Comparison of ENCODE assay signal across 13 mouse cellular contexts in the genomic region with DNA sequence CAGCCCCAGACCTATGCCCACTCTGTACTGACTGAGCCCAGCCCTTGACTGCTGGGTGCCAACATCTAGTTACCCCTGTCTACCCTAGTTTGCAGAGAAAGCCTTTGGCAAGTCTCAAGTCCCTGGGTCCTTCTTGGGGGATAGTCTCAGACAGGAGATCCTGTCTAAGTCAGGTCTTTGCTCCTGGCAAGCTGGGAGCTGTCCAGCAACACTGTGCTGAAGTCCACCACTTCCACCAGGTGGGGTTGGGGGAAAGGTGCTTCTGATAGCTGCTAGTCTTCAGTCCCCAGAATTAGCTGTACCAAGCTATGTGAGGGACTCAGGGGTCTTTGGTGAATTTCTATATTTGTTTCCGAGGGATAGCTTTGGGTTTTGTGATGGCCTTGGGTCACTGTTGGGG. TPM values are rescaled to one million over a fixed set of nuclear protein-coding genes. Genes with fewer than 3 reads are reported as not detected.
DNase-seq lines count a peak whose midpoint lies in the region; ATAC-seq and TF ChIP-seq lines count a peak whose summit lies in the region.
"Had no signal": no experiment of that assay in that cellular context is flagged by ENCODE, and none has a peak within 500 bp of the region (broad histone marks: within the 10 kb centered on the region; RNA-seq: fewer than 3 reads in every experiment).

No protein-coding gene starts in this region.

- H3K9me3 ChIP-seq in hindbrain, embryonic 11.5 days (ENCODE audit: control insufficient read depth, low read length) = no peaks in the 10 kb centered on the region
- H3K9me3 ChIP-seq in hindbrain, embryonic 12.5 days (replicated peaks) = no peaks in the 10 kb centered on the region
- H3K9me3 ChIP-seq in stomach, postnatal 0 days (ENCODE audit: control insufficient read depth, low read length) = no peaks in the 10 kb centered on the region

- no peak overlapping the region for H3K4me2 ChIP-seq in hindbrain, embryonic 11.5 days (replicated peaks; ENCODE audit: low read depth, low read length)
- no peak overlapping the region for H3K4me2 ChIP-seq in hindbrain, embryonic 12.5 days (replicated peaks)
- no peak overlapping the region for H3K4me2 ChIP-seq in stomach, postnatal 0 days (replicated peaks; ENCODE audit: low read depth)
- H3K4me2 ChIP-seq: hindbrain, embryonic 14.5 days had no signal

- H3K27me3 ChIP-seq in hindbrain, embryonic 11.5 days (ENCODE audit: control insufficient read depth, insufficient read depth, low read length) = no peaks in the 10 kb centered on the region
- H3K27me3 ChIP-seq in hindbrain, embryonic 12.5 days = no peaks in the 10 kb centered on the region
- no peaks in the 10 kb centered on the region for H3K27me3 ChIP-seq in stomach, postnatal 0 days (ENCODE audit: control insufficient read depth, insufficient read depth, low read length)

- peak; percentile 25 for DNase-seq in hindbrain, embryonic 11.5 days (ENCODE audit: low spot score)
- DNase-seq in ovary, postnatal 36 days (ENCODE audit: low spot score) = peak; percentile 24
- no peak for DNase-seq in ovary, adult 18-20 months (ENCODE audit: low spot score)
- peak; percentile 45 for DNase-seq in embryo, embryonic 10.5 days (ENCODE audit: low spot score)
- DNase-seq in stomach, postnatal 0 days (ENCODE audit: low spot score) = peak; percentile 64
- no peak for DNase-seq in cerebellum, postnatal 36 days
- DNase-seq in gastrocnemius, adult 2 months = no peak
- DNase-seq: retina, postnatal 1 day; thymus, postnatal 25 days had no signal

- H3K36me3 ChIP-seq in hindbrain, embryonic 11.5 days (ENCODE audit: control insufficient read depth, insufficient read depth, low read length) = no peaks in the 10 kb centered on the region
- no peaks in the 10 kb centered on the region for H3K36me3 ChIP-seq in hindbrain, embryonic 12.5 days
- no peaks in the 10 kb centered on the region for H3K36me3 ChIP-seq in stomach, postnatal 0 days (ENCODE audit: control insufficient read depth, insufficient read depth, low read length)

- H3K4me1 ChIP-seq in hindbrain, embryonic 11.5 days (replicated peaks; ENCODE audit: control insufficient read depth, insufficient read depth, low read length) = peaks cover 18% of the 10 kb centered on the region
- peaks cover 96% of the 10 kb centered on the region for H3K4me1 ChIP-seq in hindbrain, embryonic 12.5 days
- H3K4me1 ChIP-seq in stomach, postnatal 0 days (replicated peaks; ENCODE audit: control insufficient read depth, insufficient read depth) = no peaks in the 10 kb centered on the region

- ATAC-seq in hindbrain, embryonic 11.5 days (ENCODE audit: low FRiP score) = no peak
- no peak for ATAC-seq in hindbrain, embryonic 12.5 days (ENCODE audit: low FRiP score)
- ATAC-seq in stomach, postnatal 0 days (ENCODE audit: low FRiP score, low TSS enrichment) = no peak
- ATAC-seq: activated CD4-positive, CD25-positive, alpha-beta regulatory T cell, adult 4 months had no signal

- WGBS in hindbrain, embryonic 11.5 days = 79% methylated on average over 1 of the region's 1 CpGs
- 83% methylated on average over 1 of the region's 1 CpGs for WGBS in hindbrain, embryonic 12.5 days
- 73% methylated on average over 1 of the region's 1 CpGs for WGBS in stomach, postnatal 0 days

- intact Hi-C loops in gastrocnemius, adult 2 months (cut with DNase I) = no loop called here

- no peak overlapping the region for H3K9ac ChIP-seq in hindbrain, embryonic 11.5 days (ENCODE audit: low read depth, low read length)
- no peak overlapping the region for H3K9ac ChIP-seq in hindbrain, embryonic 12.5 days
- H3K9ac ChIP-seq in stomach, postnatal 0 days (ENCODE audit: low read length) = no peak overlapping the region
- H3K9ac ChIP-seq: hindbrain, embryonic 14.5 days; liver, embryonic 14.5 days had no signal

- TF ChIP-seq CTCF in stomach, postnatal 0 days (IDR thresholded peaks at IDR 0.05; ENCODE audit: low read depth) = 0 out of 2 replicates have a peak, but pooled peaks have one; percentile 17
- TF ChIP-seq CTCF in gastrocnemius, adult 2 months (IDR thresholded peaks at IDR 0.05) = no peak

- H3K27ac ChIP-seq in hindbrain, embryonic 11.5 days (ENCODE audit: low read depth, low read length) = no peak overlapping the region
- no peak overlapping the region for H3K27ac ChIP-seq in hindbrain, embryonic 12.5 days
- H3K27ac ChIP-seq in stomach, postnatal 0 days (replicated peaks) = no peak overlapping the region
- no peak overlapping the region for H3K27ac ChIP-seq in gastrocnemius, adult 2 months
- H3K27ac ChIP-seq: hindbrain, embryonic 14.5 days; liver, embryonic 14.5 days had no signal

- TF ChIP-seq EP300 in stomach, postnatal 0 days (optimal IDR thresholded peaks at IDR 0.05) = no peak

- no peak overlapping the region for H3K4me3 ChIP-seq in hindbrain, embryonic 11.5 days (ENCODE audit: low read depth, low read length)
- H3K4me3 ChIP-seq in hindbrain, embryonic 12.5 days = no peak overlapping the region
- H3K4me3 ChIP-seq in stomach, postnatal 0 days (ENCODE audit: low read depth, low read length) = no peak overlapping the region
- no peak overlapping the region for H3K4me3 ChIP-seq in gastrocnemius, adult 2 months

RNA-seq across cellular contexts. Expression of a gene that starts 9.6 kb away (rescaled TPM):
- polyA plus RNA-seq in hindbrain, embryonic 11.5 days (2014; fragmentation: Nextera tagmentation; extraction: Ambion mirVana) = 13.7 and 15.6 TPM in 2 replicates
- polyA plus RNA-seq in hindbrain, embryonic 12.5 days (2016; fragmentation: Nextera tagmentation; extraction: Ambion mirVana) = 15.9 and 18.6 TPM in 2 replicates
- 0.62 and 0.75 TPM in 2 replicates for polyA plus RNA-seq in stomach, postnatal 0 days (2015; fragmentation: Nextera tagmentation; extraction: Ambion mirVana)
- under 1 TPM; 0.25 to 0.38 TPM for total RNA-seq in gastrocnemius, adult 2 months (2021)

RNA-seq across cellular contexts. Expression of a gene that starts 40.8 kb away (rescaled TPM):
- 53.5 and 65.8 TPM in 2 replicates for polyA plus RNA-seq in hindbrain, embryonic 11.5 days (2014; fragmentation: Nextera tagmentation; extraction: Ambion mirVana)
- polyA plus RNA-seq in hindbrain, embryonic 12.5 days (2016; fragmentation: Nextera tagmentation; extraction: Ambion mirVana) = 65.1 and 67.3 TPM in 2 replicates
- polyA plus RNA-seq in stomach, postnatal 0 days (2015; fragmentation: Nextera tagmentation; extraction: Ambion mirVana) = 33.2 and 33.4 TPM in 2 replicates
- total RNA-seq in gastrocnemius, adult 2 months (2021) = 10 to 100 TPM; 31.8 to 33.0 TPM

Comparison
In these comparisons a context has a peak if more than half of its experiments do, and no peak if none do; other contexts are left out.
1. DNase-seq: peak in hindbrain, embryonic 11.5 days (single experiment), ovary, postnatal 36 days (single experiment), embryo, embryonic 10.5 days (single experiment) and stomach, postnatal 0 days (single experiment); none in ovary, adult 18-20 months (single experiment), cerebellum, postnatal 36 days (0 of 2) and gastrocnemius, adult 2 months (single experiment).